Mouse (Mus musculus) limb, embryonic 11.5 days (tissue): ENCODE measurements around the gene Thpo. TPM values are rescaled to one million over a fixed set of nuclear protein-coding genes. Genes with fewer than 3 reads are reported as not detected.
A peak's percentile ranks its signal among the peaks of the same experiment; 100 is the strongest.

Experiments used
- ATAC-seq: fragments of 200-750 bp; cut with Nextera tagmentation; 2 replicates; pipeline ENCODE4 v1.8.0; 2017; ENCODE audit warnings: low read depth; ENCODE audit not compliant: insufficient number of reproducible peaks, low FRiP score, low TSS enrichment
- DNase-seq: peaks from one replicate; pipeline ENCODE4 v3.0.0-alpha.2; 2015; ENCODE audit warnings: low spot score
- H3K27ac ChIP-seq: fragments of 300-500 bp; sonication (generic); replicated peaks from 2 replicates; pipeline ENCODE4 v1.5.1; 2014; ENCODE audit warnings: low read depth, mild to moderate bottlenecking, low read length
- H3K27me3 ChIP-seq: fragments of 300-500 bp; sonication (generic); 2 replicates; pipeline ENCODE4 v1.6.1; 2014; ENCODE audit warnings: mild to moderate bottlenecking, low read length, mixed read lengths; ENCODE audit not compliant: control insufficient read depth, insufficient read depth
- H3K36me3 ChIP-seq: fragments of 300-500 bp; sonication (generic); 2 replicates; pipeline ENCODE4 v1.6.1; 2014; ENCODE audit warnings: mild to moderate bottlenecking, low read length, moderate library complexity, mixed read lengths; ENCODE audit not compliant: control insufficient read depth, insufficient read depth
- H3K4me1 ChIP-seq: fragments of 300-500 bp; sonication (generic); 2 replicates; pipeline ENCODE4 v1.6.1; 2014; ENCODE audit warnings: low read length, mixed read lengths; ENCODE audit not compliant: control insufficient read depth, insufficient read depth
- H3K4me2 ChIP-seq: fragments of 300-500 bp; sonication (generic); 2 replicates; pipeline ENCODE4 v1.6.1; 2014; ENCODE audit warnings: low read depth, mild to moderate bottlenecking, moderate library complexity; ENCODE audit not compliant: severe bottlenecking
- H3K4me3 ChIP-seq: fragments of 300-500 bp; sonication (generic); 2 replicates; pipeline ENCODE4 v1.5.1; 2014; ENCODE audit warnings: low read depth, low read length
- H3K9ac ChIP-seq: fragments of 300-500 bp; sonication (generic); 2 replicates; pipeline ENCODE4 v1.6.1; 2014; ENCODE audit warnings: mild to moderate bottlenecking, low read length
- H3K9me3 ChIP-seq: fragments of 300-500 bp; sonication (generic); 2 replicates; pipeline ENCODE4 v1.6.1; 2016; ENCODE audit warnings: low read length; ENCODE audit not compliant: control insufficient read depth
- WGBS: fragments of 180-500 bp; shearing (Covaris S2); extraction: QIAGEN DNeasy Blood & Tissue Kit; methylation state at CpG from one replicate; pipeline ENCODE4 v1.1.7; 2014; 5-methylcytosine and 5-hydroxymethylcytosine counted together
- polyA plus RNA-seq: library from polyadenylated mRNA; unstranded; fragments of >200 nt; fragmentation: Nextera tagmentation; extraction: Ambion mirVana; gene quantifications from 2 replicates; pipeline ENCODE4 v1.2.1, GENCODE M21; 2014

The Thpo gene
- polyA plus RNA-seq, 1 experiment from 2014 or later = 0.28 TPM

DNA sequence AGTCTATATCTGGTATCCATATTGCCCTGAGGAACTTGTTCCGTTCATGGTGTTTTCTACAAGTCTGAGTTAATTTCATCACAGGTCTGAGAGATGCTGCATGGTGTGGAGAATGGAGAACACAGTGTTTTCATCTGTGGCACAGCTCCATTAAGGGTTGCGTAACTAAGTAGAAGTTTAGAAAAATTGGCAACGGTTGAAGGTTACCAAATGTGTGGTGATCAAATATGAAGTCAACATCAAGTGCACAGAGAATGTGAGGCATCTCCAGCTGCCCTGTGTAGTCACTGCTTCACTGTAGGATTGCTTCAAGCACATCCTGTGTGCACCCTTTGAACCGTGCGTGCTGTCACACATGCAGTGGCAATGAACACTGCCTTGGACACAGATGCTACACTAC is 21.7 kb upstream of the Thpo start:
- Histone ChIP-seq H3K9ac (no peak overlapping the region), H3K9me3 (no peaks in the 10 kb centered on the region), H3K4me3 (no peak overlapping the region), H3K27ac (no peak overlapping the region), H3K27me3 (no peaks in the 10 kb centered on the region), H3K36me3 (no peaks in the 10 kb centered on the region), H3K4me1 (no peaks in the 10 kb centered on the region), H3K4me2 (no peak overlapping the region)
- ATAC-seq (no peak), DNase-seq (no peak)
- WGBS = 95% methylated on average over 5 of the region's 5 CpGs

- no peak overlapping the region for H3K9ac ChIP-seq
- ATAC-seq (no peak), DNase-seq (peak; percentile 29)
- no peaks in the 10 kb centered on the region for H3K27me3 ChIP-seq
- WGBS = 34% methylated on average over 8 of the region's 8 CpGs
- H3K9me3 ChIP-seq = no peaks in the 10 kb centered on the region
- H3K36me3 ChIP-seq = no peaks in the 10 kb centered on the region
- no peak overlapping the region for H3K27ac ChIP-seq
- no peak overlapping the region for H3K4me2 ChIP-seq
- no peak overlapping the region for H3K4me3 ChIP-seq
- no peaks in the 10 kb centered on the region; the same call in 1 of the 2 replicates for H3K4me1 ChIP-seq
Observed at GRCm38 (mm10) chr16:20750518-20750917, 16.2 kb upstream of the Thpo start.

GRCm38 (mm10) chr16:20746641-20747040 is 12.3 kb upstream of the Thpo start:
- WGBS = 80% methylated on average over 6 of the region's 6 CpGs
- H3K4me1 ChIP-seq = no peaks in the 10 kb centered on the region; the same call in 1 of the 2 replicates
- H3K27ac ChIP-seq = no peak overlapping the region
- no peak overlapping the region for H3K4me2 ChIP-seq
- no peak for ATAC-seq
- H3K4me3 ChIP-seq = no peak overlapping the region
- H3K9me3 ChIP-seq = no peaks in the 10 kb centered on the region
- no peaks in the 10 kb centered on the region for H3K36me3 ChIP-seq
- no peak for DNase-seq
- no peak overlapping the region for H3K9ac ChIP-seq
- no peaks in the 10 kb centered on the region for H3K27me3 ChIP-seq

DNA sequence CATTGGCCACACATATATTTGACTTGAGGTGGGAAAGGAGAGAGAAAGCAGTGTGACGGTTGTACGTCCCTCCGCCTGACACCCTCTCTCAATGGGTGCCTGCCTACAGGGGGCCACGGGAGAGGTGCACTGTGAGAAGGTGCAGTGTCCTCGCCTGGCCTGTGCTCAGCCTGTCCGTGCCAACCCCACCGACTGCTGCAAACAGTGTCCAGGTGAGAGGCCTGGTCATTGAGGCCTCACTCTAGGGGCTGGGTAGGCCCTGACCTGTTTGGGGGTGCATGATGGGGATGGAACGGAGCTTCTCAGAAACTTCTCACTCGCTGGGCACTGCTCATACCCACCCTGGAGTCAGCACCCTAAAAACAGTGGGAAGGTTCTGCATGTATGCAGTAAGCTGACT is 5.5 kb upstream of the Thpo start:
- H3K4me1 ChIP-seq = no peaks in the 10 kb centered on the region
- H3K9ac ChIP-seq = no peak overlapping the region
- WGBS = 91% methylated on average over 9 of the region's 9 CpGs

DNA sequence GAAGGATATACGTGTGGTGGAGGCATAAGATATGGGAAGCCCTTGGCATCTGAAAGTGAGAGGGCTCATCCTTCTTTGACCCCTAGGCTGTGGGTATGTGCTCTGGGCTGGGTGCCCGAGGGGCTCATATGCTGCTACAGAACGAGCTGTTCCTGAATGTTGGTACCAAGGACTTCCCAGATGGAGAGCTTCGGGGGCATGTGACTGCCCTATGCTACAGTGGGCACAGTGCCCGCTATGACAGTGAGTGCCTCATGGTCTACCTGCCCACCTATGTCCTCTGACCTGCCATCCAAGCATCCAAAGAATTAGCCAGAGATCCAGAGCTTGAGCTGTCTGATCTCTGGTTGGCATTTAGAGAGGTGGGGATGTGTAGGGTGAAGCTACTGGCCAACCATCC is 2.5 kb upstream of the Thpo start:
- no peaks in the 10 kb centered on the region for H3K36me3 ChIP-seq
- H3K4me3 ChIP-seq = no peak overlapping the region
- peaks cover 10% of the 10 kb centered on the region; the same call in 1 of the 2 replicates for H3K4me1 ChIP-seq
- no peak overlapping the region for H3K4me2 ChIP-seq
- ATAC-seq (no peak), DNase-seq (no peak)
- no peaks in the 10 kb centered on the region for H3K9me3 ChIP-seq
- H3K27me3 ChIP-seq = peaks cover 24% of the 10 kb centered on the region
- H3K9ac ChIP-seq = no peak overlapping the region
- WGBS = 89% methylated on average over 5 of the region's 5 CpGs
- H3K27ac ChIP-seq = no peak overlapping the region

More for the DNA sequence above, 5.5 kb upstream of the Thpo start:
- H3K4me3 ChIP-seq = no peak overlapping the region
- no peak overlapping the region for H3K4me2 ChIP-seq
- no peaks in the 10 kb centered on the region for H3K9me3 ChIP-seq
- ATAC-seq (no peak), DNase-seq (no peak)
- no peaks in the 10 kb centered on the region for H3K36me3 ChIP-seq
- H3K27ac ChIP-seq = no peak overlapping the region
- H3K27me3 ChIP-seq = peaks cover 9% of the 10 kb centered on the region

DNA sequence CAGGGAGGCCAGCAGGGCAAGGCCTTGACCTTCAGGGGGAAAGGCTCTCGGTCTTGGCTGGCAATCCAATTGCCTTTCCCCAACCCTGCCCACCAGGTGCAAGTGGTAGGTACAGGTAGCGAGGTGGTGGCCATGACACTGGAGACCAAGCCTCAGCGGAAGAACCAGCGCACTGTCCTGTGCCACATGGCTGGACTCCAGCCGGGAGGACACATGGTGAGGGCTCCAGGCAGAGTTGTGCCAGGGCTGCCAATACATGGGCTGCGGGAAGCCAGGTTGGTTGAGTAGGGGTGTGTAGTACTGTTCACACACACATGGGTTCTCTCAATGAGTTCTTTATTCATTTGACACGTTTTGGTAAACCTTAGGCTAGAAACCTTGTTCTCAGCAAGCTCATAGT is 1.9 kb upstream of the Thpo start:
- Histone ChIP-seq H3K9me3 (no peaks in the 10 kb centered on the region), H3K27ac (no peak overlapping the region), H3K27me3 (peaks cover 24% of the 10 kb centered on the region), H3K4me3 (no peak overlapping the region), H3K4me2 (no peak overlapping the region), H3K4me1 (peaks cover 10% of the 10 kb centered on the region; the same call in 1 of the 2 replicates), H3K36me3 (no peaks in the 10 kb centered on the region), H3K9ac (no peak overlapping the region)
- no peak for ATAC-seq
- 87% methylated on average over 7 of the region's 7 CpGs for WGBS
- no peak for DNase-seq

- ATAC-seq (no peak), DNase-seq (no peak)
- H3K4me3 ChIP-seq = no peak overlapping the region
- 78% methylated on average over 5 of the region's 5 CpGs for WGBS
- no peak overlapping the region for H3K4me2 ChIP-seq
- H3K4me1 ChIP-seq = peaks cover 10% of the 10 kb centered on the region; the same call in 1 of the 2 replicates
- H3K9ac ChIP-seq = no peak overlapping the region
- H3K27ac ChIP-seq = no peak overlapping the region
- H3K9me3 ChIP-seq = no peaks in the 10 kb centered on the region
- H3K36me3 ChIP-seq = no peaks in the 10 kb centered on the region
- peaks cover 24% of the 10 kb centered on the region for H3K27me3 ChIP-seq
Observed at GRCm38 (mm10) chr16:20735651-20736050, 1.3 kb upstream of the Thpo start.

DNA sequence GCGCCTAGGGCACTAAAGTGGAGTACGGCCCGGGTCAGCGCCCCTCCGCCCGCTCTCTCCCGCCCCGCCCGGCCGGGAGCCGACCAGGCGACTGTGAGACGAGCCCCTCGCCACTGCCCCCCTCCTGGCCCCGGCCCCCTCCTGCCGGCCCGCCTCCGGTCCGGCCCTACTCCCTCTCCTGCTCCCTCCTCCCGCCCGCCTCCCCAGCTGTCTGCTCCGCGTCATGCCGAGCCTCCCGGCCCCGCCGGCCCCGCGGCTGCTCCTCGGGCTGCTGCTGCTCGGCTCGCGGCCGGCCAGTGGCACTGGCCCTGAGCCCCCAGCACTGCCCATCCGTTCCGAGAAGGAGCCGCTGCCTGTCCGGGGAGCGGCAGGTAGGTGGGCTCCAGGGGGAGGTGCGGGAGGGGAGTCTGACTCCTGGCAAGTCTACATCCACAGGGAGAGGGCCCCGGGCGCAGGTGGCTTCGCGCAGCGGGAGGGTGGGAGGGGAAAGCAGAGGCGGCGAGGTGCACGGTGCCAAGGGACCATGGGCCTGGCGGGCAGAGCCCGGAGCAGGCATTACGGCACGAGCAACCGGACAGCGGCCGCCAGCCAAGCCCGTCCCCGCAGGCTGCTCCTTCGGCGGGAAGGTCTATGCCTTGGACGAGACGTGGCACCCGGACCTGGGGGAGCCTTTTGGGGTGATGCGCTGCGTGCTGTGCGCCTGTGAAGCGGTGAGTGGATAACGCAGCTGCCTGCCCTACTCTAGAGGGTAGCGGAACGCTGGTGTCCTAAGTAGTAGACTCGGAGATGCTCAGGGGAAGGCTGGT is 1.2 kb downstream of the Thpo start, which contains the start of gene Chrd:
Chrd (plus strand) TSS at position 203 of the 806 bp plus-strand sequence.
- peak; percentile 77 for ATAC-seq

More for the DNA sequence above, 1.2 kb downstream of the Thpo start, which contains the start of gene Chrd:
- Histone ChIP-seq H3K9ac (peak within 1 kb of the TSS; percentile 81), H3K36me3 (no peaks in the 10 kb centered on the region), H3K27ac (0 out of 2 replicates have a peak within 1 kb of the TSS, but pooled peaks have one; percentile 8), H3K4me1 (peaks cover 10% of the 10 kb centered on the region; the same call in 1 of the 2 replicates), H3K9me3 (no peaks in the 10 kb centered on the region), H3K4me2 (peak within 1 kb of the TSS; percentile 99), H3K27me3 (peaks cover 24% of the 10 kb centered on the region), H3K4me3 (peak within 1 kb of the TSS; percentile 68)
- DNase-seq = peak; percentile 78
- WGBS = 0% methylated on average over 51 of the region's 70 CpGs
